Mouse (Mus musculus): ENCODE results near the gene Capza3. TPM values are rescaled to one million over a fixed set of nuclear protein-coding genes. Genes with fewer than 3 reads are reported as not detected.
A peak's percentile ranks its signal among the peaks of the same experiment; 100 is the strongest.

Gene Capza3
- not detected for total RNA-seq (2021)

DNA sequence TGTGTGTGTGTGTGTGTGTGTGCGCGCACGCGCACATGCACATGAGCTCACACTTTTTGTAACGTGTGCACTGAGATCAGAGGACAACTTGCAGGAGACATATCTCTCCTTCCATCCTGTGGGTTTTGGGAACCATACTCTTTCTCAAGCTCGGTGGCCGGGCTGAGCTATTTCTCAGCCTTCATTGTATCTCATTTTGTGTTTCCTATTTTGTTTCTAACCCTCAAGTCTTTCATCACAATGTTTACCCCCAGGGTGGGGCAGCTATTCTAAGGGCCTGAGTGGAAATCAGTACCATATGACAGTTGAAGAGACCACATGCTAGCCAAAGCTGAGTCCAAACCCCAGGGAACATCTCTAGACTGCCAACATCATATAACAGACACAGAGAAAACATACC lies at the start of gene Capza3:
TSS of gene Capza3 (plus strand) at position 301 of the 400 bp plus-strand sequence.
- intact Hi-C loops (cut with DNase I): no loop called here
- no peak for DNase-seq

DNA sequence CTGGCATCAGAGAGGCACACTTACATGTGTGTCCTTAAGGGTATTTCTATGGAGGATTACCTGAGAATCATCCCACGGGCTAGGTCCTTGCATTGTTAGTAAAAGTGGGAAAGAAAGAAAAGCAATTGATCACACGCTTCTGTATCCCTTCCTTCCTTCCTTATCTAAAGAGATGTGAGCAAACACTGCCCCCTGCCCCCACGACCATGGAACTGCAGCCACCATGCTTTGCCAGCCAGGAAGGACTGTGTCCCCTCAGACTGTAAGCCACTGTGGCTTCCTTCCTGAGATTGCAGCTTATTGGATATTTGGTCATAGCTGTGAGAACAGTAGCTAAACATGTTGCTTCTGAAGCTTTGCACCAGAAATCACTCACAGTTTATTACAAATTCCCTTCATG lies 35.9 kb upstream of the Capza3 start:
- intact Hi-C loops (cut with DNase I): no loop called here
- no peak for DNase-seq

DNA sequence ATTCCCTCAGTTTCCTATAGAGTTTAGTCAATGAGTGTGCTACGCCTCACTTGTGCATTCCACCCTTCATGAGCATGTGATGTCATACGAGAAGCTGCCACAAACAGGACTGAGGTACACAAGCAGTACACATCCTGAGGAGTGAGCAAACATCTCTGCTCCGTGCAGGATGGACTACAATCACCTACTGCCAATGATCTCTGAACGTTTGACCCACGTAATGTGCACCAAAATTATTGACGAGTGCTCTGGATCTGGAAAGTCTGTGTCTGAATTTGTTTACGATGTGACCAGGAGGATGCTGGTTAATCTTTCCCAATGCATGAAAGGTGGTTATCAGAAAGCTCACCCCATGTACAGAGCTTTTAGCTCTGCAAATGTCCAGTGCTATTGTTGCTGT lies 16.6 kb upstream of the Capza3 start:
- intact Hi-C loops (cut with DNase I): no loop called here

DNA sequence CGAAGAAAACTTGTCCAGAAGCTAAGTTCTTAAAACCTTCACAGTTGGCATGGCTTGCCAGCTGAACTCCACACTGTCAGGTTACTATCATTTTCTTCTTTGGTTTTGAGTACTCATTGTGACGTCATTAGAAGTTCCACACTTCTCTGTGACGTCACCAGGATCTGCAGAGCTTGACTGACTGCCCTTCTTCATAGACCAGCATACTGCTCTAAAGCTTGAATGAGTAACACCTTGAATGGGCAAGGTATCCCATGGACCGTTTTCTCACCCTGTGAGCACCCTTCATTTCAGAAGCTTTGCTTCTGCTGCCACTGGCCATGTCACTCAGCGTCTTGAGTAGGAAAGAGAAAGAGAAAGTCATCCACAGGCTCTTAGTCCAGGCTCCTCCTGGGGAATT lies 305 bp downstream of the Capza3 start, which contains the start of gene Plcz1:
TSS of gene Plcz1 (minus strand) at position 101 of the 400 bp plus-strand sequence.
- no peak for DNase-seq
- intact Hi-C loops (cut with DNase I): no loop called here

More for the DNA sequence above, 16.6 kb upstream of the Capza3 start:
- DNase-seq: no peak

- DNase-seq: peak; percentile 60 to 62
- intact Hi-C loops (cut with DNase I): no loop called here
These were observed 10.4 kb downstream of the Capza3 start for GRCm38 (mm10) chr6:140051476-140051875.

GRCm38 (mm10) chr6:140054271-140054928 lies 13.3 kb downstream of the Capza3 start:
- DNase-seq: no peak
- intact Hi-C loops (cut with DNase I): no loop called here

DNA sequence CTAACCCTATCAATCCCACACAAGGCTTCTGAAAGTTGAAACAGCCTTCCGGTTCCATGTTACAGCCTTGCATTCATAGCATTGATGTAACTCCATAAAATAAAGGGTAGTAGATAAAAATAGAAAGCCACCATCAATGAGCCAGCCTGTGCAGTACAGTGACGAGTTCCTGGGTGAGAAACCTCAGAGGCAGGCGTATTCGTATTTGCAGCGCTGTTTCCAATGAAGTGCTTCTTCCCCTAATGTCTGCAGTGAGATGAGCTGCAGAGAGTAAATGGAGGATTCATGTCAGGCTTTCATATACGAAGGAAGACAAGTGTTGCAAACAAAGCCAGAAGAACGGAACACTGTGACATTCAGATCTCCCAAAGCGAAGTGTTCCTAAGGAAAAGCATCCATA lies 28.1 kb downstream of the Capza3 start:
- intact Hi-C loops (cut with DNase I): no loop called here
- DNase-seq: no peak

- intact Hi-C loops (cut with DNase I): no loop called here
- DNase-seq: no peak
These were observed 39.9 kb downstream of the Capza3 start for GRCm38 (mm10) chr6:140080933-140081332.

- intact Hi-C loops (cut with DNase I): no loop called here
- no peak for DNase-seq
These were observed 40.7 kb downstream of the Capza3 start for GRCm38 (mm10) chr6:140081739-140082138.

DNA sequence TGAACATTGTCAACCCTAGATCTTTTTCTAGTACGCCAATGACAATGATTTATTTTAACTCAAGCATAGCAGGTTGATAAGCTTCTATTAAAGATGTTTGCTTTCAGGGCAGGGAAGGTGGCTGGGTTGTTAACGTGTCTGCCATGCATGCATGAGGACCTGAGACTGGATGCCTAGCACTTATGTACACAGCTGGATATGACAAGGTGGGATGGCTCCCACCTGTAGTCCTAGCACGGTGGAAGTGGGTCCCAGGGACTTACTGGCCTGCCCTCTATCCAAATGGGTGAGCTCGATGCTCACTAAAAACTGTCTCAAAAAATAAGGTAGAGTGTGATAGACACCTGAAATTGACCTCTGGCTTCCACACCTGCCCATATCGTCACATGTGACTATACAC lies 48.8 kb downstream of the Capza3 start:
- no peak for DNase-seq
- intact Hi-C loops (cut with DNase I): no loop called here

Other genes starting within 250 kb of the Capza3 start
- not detected for gene Plcz1, start 205 bp downstream of the Capza3 start, total RNA-seq (2021)